Mouse (Mus musculus) intestine, embryonic 14.5 days (tissue): ENCODE results near the gene Magoh. TPM values are rescaled to one million over a fixed set of nuclear protein-coding genes. Genes with fewer than 3 reads are reported as not detected.
A peak's percentile ranks its signal among the peaks of the same experiment; 100 is the strongest.

Experiments
- ATAC-seq: fragments of 200-750 bp; cut with Nextera tagmentation; replicated peaks from 2 replicates; pipeline ENCODE4 v1.8.0; 2017; ENCODE audit warnings: low read depth, moderate number of reproducible peaks, moderate TSS enrichment, moderate library complexity; ENCODE audit not compliant: low FRiP score, low TSS enrichment
- DNase-seq: peaks from one replicate; pipeline ENCODE4 v3.0.0-alpha.2; 2018; ENCODE audit warnings: low spot score
- H3K27ac ChIP-seq: fragments of 300-500 bp; sonication (generic); 2 replicates; pipeline ENCODE4 v1.5.1; 2014; ENCODE audit warnings: low read depth, mild to moderate bottlenecking, control low read depth
- H3K27me3 ChIP-seq: fragments of 300-500 bp; sonication (generic); replicated peaks from 2 replicates; pipeline ENCODE4 v1.6.1; 2014; ENCODE audit warnings: low read length, control low read depth; ENCODE audit not compliant: control insufficient read depth, insufficient read depth
- H3K36me3 ChIP-seq: fragments of 300-500 bp; sonication (generic); 2 replicates; pipeline ENCODE4 v1.6.1; 2014; ENCODE audit warnings: low read length, control low read depth; ENCODE audit not compliant: control insufficient read depth, insufficient read depth
- H3K4me1 ChIP-seq: fragments of 300-500 bp; sonication (generic); replicated peaks from 2 replicates; pipeline ENCODE4 v1.6.1; 2014; ENCODE audit warnings: low read length, control low read depth, mixed read lengths; ENCODE audit not compliant: control insufficient read depth, insufficient read depth
- H3K4me2 ChIP-seq: fragments of 300-500 bp; sonication (generic); 2 replicates; pipeline ENCODE4 v1.6.1; 2014; ENCODE audit warnings: low read length
- H3K4me3 ChIP-seq: fragments of 300-500 bp; sonication (generic); 2 replicates; pipeline ENCODE4 v1.5.1; 2014; ENCODE audit warnings: low read depth, low read length, control low read depth, mixed read lengths
- H3K9ac ChIP-seq: fragments of 300-500 bp; sonication (generic); 2 replicates; pipeline ENCODE4 v1.6.1; 2014; ENCODE audit warnings: mild to moderate bottlenecking, low read length
- H3K9me3 ChIP-seq: fragments of 300-500 bp; sonication (generic); 2 replicates; pipeline ENCODE4 v1.6.1; 2016; ENCODE audit warnings: low read length, control low read depth; ENCODE audit not compliant: control insufficient read depth
- WGBS: fragments of 180-500 bp; shearing (Covaris S2); extraction: QIAGEN DNeasy Blood & Tissue Kit; methylation state at CpG from one replicate; pipeline ENCODE4 v1.1.7; 2014; 5-methylcytosine and 5-hydroxymethylcytosine counted together
- polyA plus RNA-seq: library from polyadenylated mRNA; unstranded; fragments of >200 nt; fragmentation: Nextera tagmentation; extraction: Ambion mirVana; gene quantifications from 2 replicates; pipeline ENCODE4 v1.2.1, GENCODE M21; 2014

Magoh gene
- 179 TPM in 2 replicates for polyA plus RNA-seq

DNA sequence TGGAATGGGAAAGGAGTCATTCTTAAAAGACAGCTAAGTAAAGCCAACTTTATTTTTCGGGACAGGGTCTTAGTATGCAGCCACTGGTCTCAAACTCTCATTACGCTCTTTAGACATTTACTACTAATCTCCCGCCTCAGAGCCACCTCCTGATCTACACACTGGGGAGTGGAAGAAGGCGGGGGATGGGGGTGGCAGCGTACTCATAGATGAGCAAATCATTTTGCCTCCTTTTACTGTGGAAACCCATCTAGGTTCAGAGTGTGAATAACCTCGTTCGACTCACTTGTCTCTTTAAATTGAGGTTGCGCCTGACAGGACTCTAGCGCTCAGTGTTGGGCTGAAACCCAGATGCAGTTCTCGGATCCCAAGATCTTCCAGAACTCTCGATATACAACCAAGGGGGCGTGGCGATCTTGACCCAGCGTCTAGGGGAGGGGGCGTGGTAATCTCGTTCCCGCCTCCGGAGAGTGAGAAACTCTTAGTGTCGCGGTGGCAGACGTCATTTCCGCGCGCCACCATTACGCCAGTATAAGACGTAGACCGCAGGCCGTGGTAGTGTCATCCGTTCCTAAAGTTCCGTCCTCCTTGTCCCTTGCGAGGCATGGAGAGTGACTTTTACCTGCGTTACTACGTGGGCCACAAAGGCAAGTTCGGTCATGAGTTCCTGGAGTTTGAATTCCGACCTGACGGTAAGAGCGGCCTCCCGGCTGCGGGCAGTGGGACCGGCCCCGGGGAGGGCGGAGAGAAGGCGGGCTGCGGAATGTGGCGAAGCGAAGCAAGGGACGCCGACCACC, at the start of gene Magoh:
Magoh (plus strand) TSS at position 502 of the 797 bp plus-strand sequence.
- peak; percentile 95 for ATAC-seq
- Histone ChIP-seq H3K27ac (peak within 1 kb of the TSS; percentile 75), H3K36me3 (peaks cover 35% of the 10 kb centered on the region), H3K9me3 (no peaks in the 10 kb centered on the region), H3K27me3 (no peaks in the 10 kb centered on the region), H3K4me1 (peaks cover 7% of the 10 kb centered on the region; the same call in 1 of the 2 replicates), H3K9ac (peak within 1 kb of the TSS; percentile 77), H3K4me2 (peak within 1 kb of the TSS; percentile 97), H3K4me3 (peak within 1 kb of the TSS; percentile 73)
- peak; percentile 99 for DNase-seq
- WGBS, result 3% methylated on average over 48 of the region's 48 CpGs

GRCm38 (mm10) chr4:107830189-107830588, 49.4 kb upstream of the Magoh start:
- Histone ChIP-seq H3K9me3 (no peaks in the 10 kb centered on the region), H3K4me3 (no peak overlapping the region), H3K27me3 (no peaks in the 10 kb centered on the region), H3K9ac (no peak overlapping the region), H3K27ac (no peak overlapping the region), H3K36me3 (no peaks in the 10 kb centered on the region), H3K4me2 (no peak overlapping the region), H3K4me1 (peaks cover 20% of the 10 kb centered on the region)
- 75% methylated on average over 10 of the region's 10 CpGs for WGBS
- ATAC-seq (no peak), DNase-seq (no peak)

GRCm38 (mm10) chr4:107830821-107831221, 48.7 kb upstream of the Magoh start:
- Histone ChIP-seq H3K4me3 (no peak overlapping the region), H3K9ac (no peak overlapping the region), H3K9me3 (no peaks in the 10 kb centered on the region), H3K4me1 (peaks cover 23% of the 10 kb centered on the region), H3K27me3 (no peaks in the 10 kb centered on the region), H3K4me2 (no peak overlapping the region), H3K36me3 (no peaks in the 10 kb centered on the region), H3K27ac (no peak overlapping the region)
- 79% methylated on average over 7 of the region's 7 CpGs for WGBS
- DNase-seq, result no peak
- ATAC-seq, result no peak

- no peaks in the 10 kb centered on the region for H3K27me3 ChIP-seq
- peaks cover 23% of the 10 kb centered on the region for H3K4me1 ChIP-seq
- H3K9ac ChIP-seq, result no peak overlapping the region
- ATAC-seq, result no peak
- no peaks in the 10 kb centered on the region for H3K36me3 ChIP-seq
- no peak overlapping the region for H3K27ac ChIP-seq
- H3K4me2 ChIP-seq, result no peak overlapping the region
- no peak for DNase-seq
- no peak overlapping the region for H3K4me3 ChIP-seq
- WGBS, result 94% methylated on average over 6 of the region's 6 CpGs
- H3K9me3 ChIP-seq, result no peaks in the 10 kb centered on the region
Measured at GRCm38 (mm10) chr4:107831678-107832077, 47.9 kb upstream of the Magoh start.

DNA sequence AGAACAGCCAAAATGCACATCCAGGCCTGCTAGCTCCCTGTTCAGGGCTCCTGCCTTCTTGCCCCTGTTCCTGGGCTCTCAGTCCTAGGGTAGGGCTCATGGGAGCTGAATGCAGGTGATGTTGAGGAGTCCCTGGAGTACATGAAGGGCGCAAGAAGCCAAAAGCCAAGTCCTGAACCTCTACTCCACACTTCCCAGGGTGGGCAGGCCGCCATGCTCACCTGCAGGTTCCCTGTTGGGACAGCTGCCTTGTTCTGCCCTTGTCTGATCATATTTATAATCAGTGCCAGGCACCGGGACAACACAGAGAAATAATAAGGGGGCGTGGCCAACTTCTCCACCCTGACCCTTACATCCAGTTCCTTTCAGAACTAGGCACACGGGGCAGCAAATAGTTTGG, 46.0 kb upstream of the Magoh start:
- Histone ChIP-seq H3K27me3 (no peaks in the 10 kb centered on the region), H3K27ac (no peak overlapping the region), H3K36me3 (no peaks in the 10 kb centered on the region), H3K4me1 (peaks cover 26% of the 10 kb centered on the region), H3K9me3 (no peaks in the 10 kb centered on the region), H3K4me2 (no peak overlapping the region), H3K9ac (no peak overlapping the region), H3K4me3 (no peak overlapping the region)
- no peak for DNase-seq
- WGBS, result 81% methylated on average over 5 of the region's 5 CpGs
- ATAC-seq, result no peak

- Histone ChIP-seq H3K4me2 (no peak overlapping the region), H3K4me1 (peaks cover 14% of the 10 kb centered on the region), H3K27me3 (no peaks in the 10 kb centered on the region), H3K27ac (peak overlapping the region; percentile 7; the same call in 1 of the 2 replicates), H3K4me3 (no peak overlapping the region), H3K9me3 (no peaks in the 10 kb centered on the region), H3K36me3 (no peaks in the 10 kb centered on the region), H3K9ac (no peak overlapping the region)
- WGBS, result 58% methylated on average over 22 of the region's 22 CpGs
- peak; percentile 76 for DNase-seq
- ATAC-seq, result peak; percentile 72
Measured at GRCm38 (mm10) chr4:107834643-107835314, 44.8 kb upstream of the Magoh start.

- ATAC-seq, result no peak
- H3K36me3 ChIP-seq, result no peaks in the 10 kb centered on the region
- 49% methylated on average over 5 of the region's 5 CpGs for WGBS
Measured at GRCm38 (mm10) chr4:107835508-107835909, 44.0 kb upstream of the Magoh start.

GRCm38 (mm10) chr4:107836758-107837157, 42.8 kb upstream of the Magoh start:
- Histone ChIP-seq H3K9me3 (no peaks in the 10 kb centered on the region), H3K4me1 (peaks cover 10% of the 10 kb centered on the region), H3K27me3 (no peaks in the 10 kb centered on the region), H3K27ac (no peak overlapping the region), H3K36me3 (no peaks in the 10 kb centered on the region), H3K4me3 (no peak overlapping the region), H3K4me2 (no peak overlapping the region), H3K9ac (no peak overlapping the region)
- ATAC-seq (no peak), DNase-seq (no peak)
- 72% methylated on average over 5 of the region's 5 CpGs for WGBS

More at GRCm38 (mm10) chr4:107835508-107835909, 44.0 kb upstream of the Magoh start:
- no peaks in the 10 kb centered on the region for H3K27me3 ChIP-seq
- peaks cover 10% of the 10 kb centered on the region for H3K4me1 ChIP-seq
- no peak overlapping the region for H3K4me2 ChIP-seq
- no peak overlapping the region for H3K9ac ChIP-seq
- no peak for DNase-seq
- no peak overlapping the region for H3K4me3 ChIP-seq
- H3K27ac ChIP-seq, result 0 out of 2 replicates have a peak overlapping the region, but pooled peaks have one; percentile 7
- H3K9me3 ChIP-seq, result no peaks in the 10 kb centered on the region
